Mouse (Mus musculus) Patski (cell line): ENCODE measurements around the gene Aldh16a1. TPM values are rescaled to one million over a fixed set of nuclear protein-coding genes. Genes with fewer than 3 reads are reported as not detected.
A peak's percentile ranks its signal among the peaks of the same experiment; 100 is the strongest.

ENCODE experiments used
- ATAC-seq: fragments of 100-300 bp; one replicate; pipeline ENCODE4 v1.8.0; 2021
- CTCF ChIA-PET: fragments of 350-600 bp; sonication (Branson Sonifier 250); formaldehyde crosslinking; loops from one replicate; lab custom pipeline; 2022; ENCODE audit warnings: inconsistent platforms; lab: Charles Lee
- POLR2A ChIA-PET: fragments of 350-600 bp; sonication (Branson Sonifier 250); formaldehyde crosslinking; loops from one replicate; lab custom pipeline; 2022; ENCODE audit warnings: antibody characterized with exemption, inconsistent platforms; lab: Charles Lee
- DNase-seq: peaks from one replicate; pipeline ENCODE4 v3.0.0-alpha.2; 2011; ENCODE audit warnings: low read depth, low spot score
- H3K27me3 ChIP-seq: fragments of 371-371 bp; one replicate; pipeline ENCODE4 v1.5.1; 2021
- CTCF ChIP-seq: fragments of 100-300 bp; IDR thresholded peaks from one replicate; pipeline ENCODE4 v1.5.1; 2021
- in situ Hi-C: fragments of 300-500 bp; cut with MboI; formaldehyde crosslinking; loops from 3 replicates; pipeline ENCODE4 v1.11.1; 2018; ENCODE audit warnings: low pct_unique_long_range_greater_than_20kb, mixed read lengths
- polyA plus RNA-seq: library from polyadenylated mRNA; unstranded; gene quantifications from one replicate; pipeline ENCODE4 v1.2.3, GENCODE M21; 2021

The Aldh16a1 gene
- polyA plus RNA-seq, 1 experiment from 2014 or later = 48.9 TPM

- TF ChIP-seq CTCF = no peak
- in situ Hi-C loops = no loop called here
- DNase-seq (no peak), ATAC-seq (no peak)
- ChIA-PET POLR2A (interaction anchor here (2.1 kb wide), 1 partner anchor 10 kb away, joined by 5 read pairs; no protein-coding TSS in a partner anchor), CTCF (interaction anchor here (2.7 kb wide), 1 partner anchor 31 kb away, joined by 8 read pairs; no protein-coding TSS in a partner anchor)
- H3K27me3 ChIP-seq = peaks cover 49% of the 10 kb centered on the region
Observed at GRCm38 (mm10) chr7:45192585-45193310, 38.4 kb upstream of the Aldh16a1 start.

DNA sequence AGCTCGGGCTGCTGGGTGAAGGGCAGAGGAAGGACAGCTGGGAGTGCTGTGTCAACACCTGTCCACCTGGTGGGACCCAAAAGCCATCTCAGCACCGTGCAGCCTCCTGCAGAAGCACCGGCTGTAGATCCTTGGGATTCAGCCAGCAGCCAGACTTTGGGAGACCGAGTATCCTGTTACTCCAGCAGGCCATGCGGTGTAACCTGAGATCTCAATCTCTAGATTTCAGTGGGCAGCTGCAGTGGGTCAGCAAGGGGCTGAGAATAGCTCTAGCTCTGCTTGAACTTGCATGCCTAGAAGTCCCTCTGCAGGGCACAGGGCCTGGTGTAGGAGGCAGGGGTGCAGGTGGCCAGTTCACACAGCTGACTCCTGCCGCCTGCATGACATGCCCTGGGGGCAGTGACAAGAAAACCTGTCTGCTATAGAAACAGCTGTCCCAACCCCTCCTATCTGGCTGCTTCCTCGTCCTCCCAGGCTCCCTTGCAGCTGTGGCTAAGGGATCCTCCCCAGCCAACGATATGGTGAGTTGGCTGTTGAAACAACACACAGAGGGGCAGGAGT lies 37.5 kb upstream of the Aldh16a1 start:
- ChIA-PET CTCF (interaction anchor here (2.7 kb wide), 1 partner anchor 30 kb away, joined by 8 read pairs; no protein-coding TSS in a partner anchor), POLR2A (no interaction called here)
- no peak for TF ChIP-seq CTCF
- in situ Hi-C loops = no loop called here
- no peak for DNase-seq
- peaks cover 44% of the 10 kb centered on the region for H3K27me3 ChIP-seq
- ATAC-seq = no peak

DNA sequence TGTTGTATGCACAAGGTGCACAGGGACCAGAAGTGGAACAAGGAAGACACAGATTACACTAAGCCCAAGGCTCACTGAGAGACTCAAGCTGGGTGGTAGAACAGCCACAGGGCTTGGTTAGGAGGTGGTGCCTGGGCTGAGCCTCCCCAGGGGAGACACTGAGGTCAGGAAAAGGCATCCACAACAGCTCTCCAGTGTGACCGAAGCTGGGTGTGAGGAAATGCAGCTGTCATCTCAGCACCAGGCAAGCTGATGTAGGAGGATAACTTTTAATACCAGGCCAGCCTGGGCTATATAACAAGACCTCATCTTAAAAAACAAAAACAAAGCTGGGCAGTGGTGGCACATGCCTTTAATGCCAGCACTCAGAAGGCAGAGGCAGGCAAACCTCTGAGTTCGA lies 36.8 kb upstream of the Aldh16a1 start:
- DNase-seq (no peak), ATAC-seq (no peak)
- in situ Hi-C loops = no loop called here
- CTCF ChIA-PET = no interaction called here
- no peak for TF ChIP-seq CTCF
- peaks cover 49% of the 10 kb centered on the region for H3K27me3 ChIP-seq
- POLR2A ChIA-PET = no interaction called here

DNA sequence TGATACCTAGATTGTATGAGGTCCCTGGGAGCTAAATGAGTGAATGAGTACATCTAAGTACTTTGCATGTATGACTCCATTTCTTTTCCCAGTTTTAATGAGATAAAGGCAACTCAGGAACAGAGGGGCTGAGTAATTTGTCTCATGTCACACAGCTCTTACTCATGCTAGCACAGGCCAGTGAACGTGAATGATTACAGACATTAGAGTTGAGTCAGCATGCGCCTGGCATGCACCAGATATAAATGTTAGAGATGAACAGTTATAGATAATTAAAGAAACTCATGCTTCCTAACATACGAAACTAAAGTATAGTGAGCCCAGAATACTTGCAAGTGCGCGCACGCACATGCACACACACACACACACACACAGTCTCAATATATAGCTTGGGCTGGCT lies 35.8 kb upstream of the Aldh16a1 start:
- TF ChIP-seq CTCF = no peak
- DNase-seq = no peak
- no peak for ATAC-seq
- in situ Hi-C loops = no loop called here
- ChIA-PET POLR2A (interaction anchor here (0.6 kb wide), 1 partner anchor 205 kb away, joined by 3 read pairs; no protein-coding TSS in a partner anchor), CTCF (interaction anchor here (1.4 kb wide), 1 partner anchor 9 kb away, joined by 5 read pairs; no protein-coding TSS in a partner anchor)
- H3K27me3 ChIP-seq = peaks cover 57% of the 10 kb centered on the region

- DNase-seq (no peak), ATAC-seq (no peak)
- POLR2A ChIA-PET = interaction anchor here (0.6 kb wide), 1 partner anchor 204 kb away, joined by 3 read pairs; no protein-coding TSS in a partner anchor
- peaks cover 59% of the 10 kb centered on the region for H3K27me3 ChIP-seq
- in situ Hi-C loops = no loop called here
- CTCF ChIA-PET = interaction anchor here (1.4 kb wide), 1 partner anchor 9 kb away, joined by 5 read pairs; no protein-coding TSS in a partner anchor
- no peak for TF ChIP-seq CTCF
Observed at GRCm38 (mm10) chr7:45189600-45189999, 35.2 kb upstream of the Aldh16a1 start.

DNA sequence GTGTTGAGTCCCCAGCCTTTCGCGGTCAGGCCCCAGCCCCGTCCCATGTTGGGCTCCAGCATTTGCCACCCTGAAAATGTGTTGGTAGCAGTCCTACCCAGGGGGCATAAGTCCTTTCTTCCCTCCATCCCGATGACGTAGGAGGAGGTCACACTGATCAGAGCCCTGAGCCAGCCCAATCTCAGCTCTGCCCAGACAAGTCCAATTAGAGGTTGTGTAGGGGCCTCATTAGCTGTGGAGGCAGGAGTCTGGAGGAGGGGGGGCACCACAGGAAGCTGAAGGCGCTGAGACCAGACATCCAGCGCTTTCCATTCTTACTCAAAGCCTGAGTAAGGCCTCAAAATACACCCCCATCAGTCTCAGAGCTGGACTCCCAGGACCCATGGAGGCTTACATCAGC lies 31.5 kb upstream of the Aldh16a1 start:
- POLR2A ChIA-PET = no interaction called here
- ATAC-seq = no peak
- CTCF ChIA-PET = interaction anchor here (2.1 kb wide), 1 partner anchor 24 kb away, joined by 6 read pairs; no protein-coding TSS in a partner anchor
- in situ Hi-C loops = no loop called here
- no peak for DNase-seq
- no peak for TF ChIP-seq CTCF
- peaks cover 73% of the 10 kb centered on the region for H3K27me3 ChIP-seq

GRCm38 (mm10) chr7:45183672-45184071 lies 29.3 kb upstream of the Aldh16a1 start:
- ChIA-PET CTCF (no interaction called here), POLR2A (no interaction called here)

GRCm38 (mm10) chr7:45182606-45183005 lies 28.2 kb upstream of the Aldh16a1 start:
- in situ Hi-C loops = no loop called here
- ATAC-seq = no peak
- ChIA-PET CTCF (interaction anchor here (0.5 to 1.1 kb wide), 3 partner anchors 20 to 221 kb away, joined by 3 read pairs; no protein-coding TSS in a partner anchor), POLR2A (interaction anchor here (1.6 kb wide), 1 partner anchor 11 kb away, joined by 5 read pairs; no protein-coding TSS in a partner anchor)
- TF ChIP-seq CTCF = no peak
- H3K27me3 ChIP-seq = peaks cover 70% of the 10 kb centered on the region
- DNase-seq = no peak

More at GRCm38 (mm10) chr7:45183672-45184071, 29.3 kb upstream of the Aldh16a1 start:
- DNase-seq (no peak), ATAC-seq (no peak)
- no peak for TF ChIP-seq CTCF
- H3K27me3 ChIP-seq = peaks cover 74% of the 10 kb centered on the region
- in situ Hi-C loops = no loop called here

DNA sequence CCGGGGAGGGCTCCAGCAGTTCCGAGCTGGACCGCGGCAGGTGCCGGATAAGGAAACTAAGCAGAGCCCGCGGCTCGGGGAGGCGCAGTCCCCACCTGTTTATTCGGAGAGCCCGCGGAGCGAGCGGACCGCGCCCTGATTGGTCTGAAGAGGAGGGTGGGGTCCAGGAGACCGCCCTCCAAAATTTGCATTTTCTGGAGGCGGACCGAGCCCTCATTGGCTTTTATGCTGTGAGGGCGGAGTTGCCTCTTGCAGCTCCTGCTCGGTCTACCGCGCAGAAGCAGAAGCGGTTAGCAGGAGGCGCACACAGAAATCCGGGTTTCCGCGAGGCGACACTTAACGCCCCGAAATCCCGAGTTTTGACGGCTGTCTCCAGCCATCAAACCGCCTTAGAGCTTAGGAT lies 27.8 kb upstream of the Aldh16a1 start:
- ChIA-PET POLR2A (interaction anchor here (1.6 kb wide), 1 partner anchor 12 kb away, joined by 5 read pairs; no protein-coding TSS in a partner anchor), CTCF (interaction anchor here (0.5 to 1.1 kb wide), 3 partner anchors 19 to 222 kb away, joined by 3 read pairs; no protein-coding TSS in a partner anchor)
- in situ Hi-C loops = no loop called here
- peaks cover 74% of the 10 kb centered on the region for H3K27me3 ChIP-seq
- no peak for TF ChIP-seq CTCF
- peak; percentile 46 for DNase-seq
- ATAC-seq = peak; percentile 52

- CTCF ChIA-PET = no interaction called here
- H3K27me3 ChIP-seq = peaks cover 74% of the 10 kb centered on the region
- POLR2A ChIA-PET = no interaction called here
- DNase-seq (no peak), ATAC-seq (no peak)
- no peak for TF ChIP-seq CTCF
- in situ Hi-C loops = no loop called here
Observed at GRCm38 (mm10) chr7:45181540-45181939, 27.2 kb upstream of the Aldh16a1 start.
